Mouse (Mus musculus): Measurements from ENCODE around the gene Rab5b. TPM values are rescaled to one million over a fixed set of nuclear protein-coding genes. Genes with fewer than 3 reads are reported as not detected.

The Rab5b gene
- 54.0 and 59.4 TPM in 2 replicates for polyA plus RNA-seq (2015; fragmentation: Nextera tagmentation; extraction: Ambion mirVana)

- Histone ChIP-seq H3K4me1 (replicated peaks; ENCODE audit: control insufficient read depth, insufficient read depth) (no peaks in the 10 kb centered on the region), H3K27ac (replicated peaks) (peak within 1 kb of the TSS; percentile 99), H3K4me2 (replicated peaks; ENCODE audit: low read depth) (peak within 1 kb of the TSS; percentile 77), H3K36me3 (ENCODE audit: control insufficient read depth, insufficient read depth, low read length) (0 out of 2 replicates have a peak, but pooled peaks cover 11% of the 10 kb centered on the region), H3K9me3 (ENCODE audit: control insufficient read depth, low read length) (no peaks in the 10 kb centered on the region), H3K27me3 (ENCODE audit: control insufficient read depth, insufficient read depth, low read length) (no peaks in the 10 kb centered on the region), H3K9ac (ENCODE audit: low read length) (peak within 1 kb of the TSS; percentile 94), H3K4me3 (ENCODE audit: low read depth, low read length) (peak within 1 kb of the TSS; percentile 92)
- no peak for TF ChIP-seq CTCF (IDR thresholded peaks at IDR 0.05; ENCODE audit: low read depth)
- peak; percentile 97 for TF ChIP-seq EP300 (optimal IDR thresholded peaks at IDR 0.05)
- DNase-seq (ENCODE audit: low spot score): peak; percentile 98
- WGBS: under 1% methylated on average over 36 of the region's 40 CpGs
- ATAC-seq (ENCODE audit: low FRiP score, low TSS enrichment): peak; percentile 98
Measured at GRCm38 (mm10) chr10:128695992-128696807, at the start of gene Rab5b. Gene Rab5b (minus strand): TSS chr10:128696264.

GRCm38 (mm10) chr10:128744680-128745601, 48.9 kb upstream of the Rab5b start, which contains the start of gene Dgka:
Gene Dgka (minus strand): TSS chr10:128744855.
- H3K36me3 ChIP-seq (ENCODE audit: control insufficient read depth, insufficient read depth, low read length): no peaks in the 10 kb centered on the region
- H3K4me2 ChIP-seq (replicated peaks; ENCODE audit: low read depth): peak within 1 kb of the TSS; percentile 90
- peak within 1 kb of the TSS; percentile 92 for H3K27ac ChIP-seq (replicated peaks)
- H3K9me3 ChIP-seq (ENCODE audit: control insufficient read depth, low read length): no peaks in the 10 kb centered on the region
- H3K9ac ChIP-seq (ENCODE audit: low read length): peak within 1 kb of the TSS; percentile 88
- DNase-seq (ENCODE audit: low spot score): peak; percentile 44
- WGBS: 18% methylated on average over 18 of the region's 18 CpGs
- no peaks in the 10 kb centered on the region; the same call in 1 of the 2 replicates for H3K4me1 ChIP-seq (replicated peaks; ENCODE audit: control insufficient read depth, insufficient read depth)
- no peaks in the 10 kb centered on the region for H3K27me3 ChIP-seq (ENCODE audit: control insufficient read depth, insufficient read depth, low read length)
- peak within 1 kb of the TSS; percentile 74 for H3K4me3 ChIP-seq (ENCODE audit: low read depth, low read length)
- ATAC-seq (ENCODE audit: low FRiP score, low TSS enrichment): no peak
- TF ChIP-seq EP300 (optimal IDR thresholded peaks at IDR 0.05): no peak
- peak; percentile 56 for TF ChIP-seq CTCF (IDR thresholded peaks at IDR 0.05; ENCODE audit: low read depth)

GRCm38 (mm10) chr10:128744211-128744610, 48.1 kb upstream of the Rab5b start:
- no peak for TF ChIP-seq CTCF (IDR thresholded peaks at IDR 0.05; ENCODE audit: low read depth)
- TF ChIP-seq EP300 (optimal IDR thresholded peaks at IDR 0.05): no peak
- WGBS: 24% methylated on average over 8 of the region's 8 CpGs
- no peaks in the 10 kb centered on the region; the same call in 1 of the 2 replicates for H3K4me1 ChIP-seq (replicated peaks; ENCODE audit: control insufficient read depth, insufficient read depth)
- H3K27me3 ChIP-seq (ENCODE audit: control insufficient read depth, insufficient read depth, low read length): no peaks in the 10 kb centered on the region
- no peaks in the 10 kb centered on the region for H3K36me3 ChIP-seq (ENCODE audit: control insufficient read depth, insufficient read depth, low read length)
- peak overlapping the region; percentile 92 for H3K27ac ChIP-seq (replicated peaks)
- no peaks in the 10 kb centered on the region for H3K9me3 ChIP-seq (ENCODE audit: control insufficient read depth, low read length)
- ATAC-seq (ENCODE audit: low FRiP score, low TSS enrichment): no peak
- H3K4me3 ChIP-seq (ENCODE audit: low read depth, low read length): peak overlapping the region; percentile 74
- peak overlapping the region; percentile 88 for H3K9ac ChIP-seq (ENCODE audit: low read length)
- DNase-seq (ENCODE audit: low spot score): no peak
- H3K4me2 ChIP-seq (replicated peaks; ENCODE audit: low read depth): peak overlapping the region; percentile 90

- peak; percentile 70 for DNase-seq (ENCODE audit: low spot score)
- ATAC-seq (ENCODE audit: low FRiP score, low TSS enrichment): peak; percentile 30
- Histone ChIP-seq H3K4me1 (replicated peaks; ENCODE audit: control insufficient read depth, insufficient read depth) (no peaks in the 10 kb centered on the region; the same call in 1 of the 2 replicates), H3K36me3 (ENCODE audit: control insufficient read depth, insufficient read depth, low read length) (no peaks in the 10 kb centered on the region), H3K27me3 (ENCODE audit: control insufficient read depth, insufficient read depth, low read length) (no peaks in the 10 kb centered on the region), H3K4me2 (replicated peaks; ENCODE audit: low read depth) (peak overlapping the region; percentile 90), H3K27ac (replicated peaks) (peak overlapping the region; percentile 92), H3K9me3 (ENCODE audit: control insufficient read depth, low read length) (no peaks in the 10 kb centered on the region), H3K4me3 (ENCODE audit: low read depth, low read length) (peak overlapping the region; percentile 74), H3K9ac (ENCODE audit: low read length) (peak overlapping the region; percentile 88)
- no peak for TF ChIP-seq CTCF (IDR thresholded peaks at IDR 0.05; ENCODE audit: low read depth)
- TF ChIP-seq EP300 (optimal IDR thresholded peaks at IDR 0.05): no peak
- under 1% methylated on average over 37 of the region's 37 CpGs for WGBS
Measured at GRCm38 (mm10) chr10:128743791-128744191, 47.7 kb upstream of the Rab5b start.

- ATAC-seq (ENCODE audit: low FRiP score, low TSS enrichment) (no peak), DNase-seq (ENCODE audit: low spot score) (no peak)
- peak overlapping the region; percentile 90 for H3K4me2 ChIP-seq (replicated peaks; ENCODE audit: low read depth)
- TF ChIP-seq EP300 (optimal IDR thresholded peaks at IDR 0.05) (no peak), CTCF (IDR thresholded peaks at IDR 0.05; ENCODE audit: low read depth) (no peak)
- H3K4me1 ChIP-seq (replicated peaks; ENCODE audit: control insufficient read depth, insufficient read depth): no peaks in the 10 kb centered on the region; the same call in 1 of the 2 replicates
- WGBS: 8% methylated on average over 7 of the region's 7 CpGs
- H3K9me3 ChIP-seq (ENCODE audit: control insufficient read depth, low read length): no peaks in the 10 kb centered on the region
- H3K9ac ChIP-seq (ENCODE audit: low read length): peak overlapping the region; percentile 88
- peak overlapping the region; percentile 92 for H3K27ac ChIP-seq (replicated peaks)
- H3K36me3 ChIP-seq (ENCODE audit: control insufficient read depth, insufficient read depth, low read length): no peaks in the 10 kb centered on the region
- no peaks in the 10 kb centered on the region for H3K27me3 ChIP-seq (ENCODE audit: control insufficient read depth, insufficient read depth, low read length)
- H3K4me3 ChIP-seq (ENCODE audit: low read depth, low read length): peak overlapping the region; percentile 74
Measured at GRCm38 (mm10) chr10:128743235-128743634, 47.2 kb upstream of the Rab5b start.

Data from stomach, postnatal 0 days (tissue).